Mouse (Mus musculus) forebrain, embryonic 14.5 days (tissue): ENCODE results near the gene Nfia. TPM values are rescaled to one million over a fixed set of nuclear protein-coding genes. Genes with fewer than 3 reads are reported as not detected.

Experiments
- ATAC-seq: fragments of 200-750 bp; cut with Nextera tagmentation; 2 replicates; pipeline ENCODE4 v1.8.0; 2017; ENCODE audit warnings: mild to moderate bottlenecking, moderate library complexity
- DNase-seq: peaks from one replicate; pipeline ENCODE4 v3.0.0-alpha.2; 2015; ENCODE audit warnings: low spot score
- H3K27ac ChIP-seq: fragments of 300-500 bp; sonication (generic); 2 replicates; pipeline ENCODE4 v1.5.1; 2014; ENCODE audit warnings: low read depth, mild to moderate bottlenecking, control low read depth, low read length, moderate library complexity
- H3K27me3 ChIP-seq: fragments of 300-500 bp; sonication (generic); replicated peaks from 2 replicates; pipeline ENCODE4 v1.6.1; 2014; ENCODE audit warnings: low read length, control low read depth, mixed read lengths; ENCODE audit not compliant: control insufficient read depth, insufficient read depth
- H3K36me3 ChIP-seq: fragments of 300-500 bp; sonication (generic); 2 replicates; pipeline ENCODE4 v1.6.1; 2014; ENCODE audit warnings: low read length, control low read depth; ENCODE audit not compliant: control insufficient read depth, insufficient read depth
- H3K4me1 ChIP-seq: fragments of 300-500 bp; sonication (generic); 2 replicates; pipeline ENCODE4 v1.6.1; 2014; ENCODE audit warnings: antibody characterized with exemption, low read length, control low read depth; ENCODE audit not compliant: control insufficient read depth, insufficient read depth
- H3K4me2 ChIP-seq: fragments of 300-500 bp; sonication (generic); 2 replicates; pipeline ENCODE4 v1.6.1; 2014; ENCODE audit warnings: mild to moderate bottlenecking, control low read depth, low read length
- H3K4me3 ChIP-seq: fragments of 300-500 bp; sonication (generic); 2 replicates; pipeline ENCODE4 v1.5.1; 2014; ENCODE audit warnings: low read depth, low read length, control low read depth
- H3K9ac ChIP-seq: fragments of 300-500 bp; sonication (generic); 2 replicates; pipeline ENCODE4 v1.6.1; 2014; ENCODE audit warnings: mild to moderate bottlenecking, low read length, control low read depth, moderate library complexity
- H3K9me3 ChIP-seq: fragments of 300-500 bp; sonication (generic); replicated peaks from 2 replicates; pipeline ENCODE4 v1.6.1; 2016; ENCODE audit warnings: low read length, control low read depth, mixed read lengths; ENCODE audit not compliant: control insufficient read depth
- WGBS: fragments of 180-500 bp; shearing (Covaris S2); extraction: QIAGEN DNeasy Blood & Tissue Kit; methylation state at CpG from one replicate; pipeline ENCODE4 v1.1.7; 2014; 5-methylcytosine and 5-hydroxymethylcytosine counted together
- polyA plus RNA-seq: library from polyadenylated mRNA; unstranded; fragments of >200 nt; fragmentation: Nextera tagmentation; extraction: Ambion mirVana; gene quantifications from 2 replicates; pipeline ENCODE4 v1.2.1, GENCODE M21; 2014

Gene Nfia
- polyA plus RNA-seq, 1 experiment from 2014 or later = 71.5 TPM

- H3K4me2 ChIP-seq = no peak overlapping the region
- H3K9ac ChIP-seq = no peak overlapping the region
- no peak for DNase-seq
- no peak for ATAC-seq
- no peak overlapping the region for H3K4me3 ChIP-seq
- no peak overlapping the region for H3K27ac ChIP-seq
- WGBS = 85% methylated on average over 5 of the region's 5 CpGs
- H3K27me3 ChIP-seq = no peaks in the 10 kb centered on the region
- no peaks in the 10 kb centered on the region for H3K9me3 ChIP-seq
- H3K36me3 ChIP-seq = no peaks in the 10 kb centered on the region
- peaks cover 5% of the 10 kb centered on the region for H3K4me1 ChIP-seq
These were observed 113.0 kb downstream of the Nfia start for GRCm38 (mm10) chr4:97885574-97885973.

GRCm38 (mm10) chr4:97886220-97886619, 113.7 kb downstream of the Nfia start:
- Histone ChIP-seq H3K9me3 (no peaks in the 10 kb centered on the region), H3K27me3 (no peaks in the 10 kb centered on the region), H3K9ac (no peak overlapping the region), H3K27ac (no peak overlapping the region), H3K36me3 (no peaks in the 10 kb centered on the region), H3K4me1 (no peaks in the 10 kb centered on the region; the same call in none of the 2 replicates), H3K4me2 (no peak overlapping the region), H3K4me3 (no peak overlapping the region)
- DNase-seq = no peak
- no peak for ATAC-seq
- 90% methylated on average over 5 of the region's 5 CpGs for WGBS

GRCm38 (mm10) chr4:97887228-97887627, 114.7 kb downstream of the Nfia start:
- DNase-seq (no peak), ATAC-seq (no peak)
- H3K36me3 ChIP-seq = no peaks in the 10 kb centered on the region
- WGBS = 80% methylated on average over 1 of the region's 1 CpGs
- H3K9me3 ChIP-seq = no peaks in the 10 kb centered on the region
- no peak overlapping the region for H3K4me3 ChIP-seq
- H3K9ac ChIP-seq = no peak overlapping the region
- H3K4me2 ChIP-seq = no peak overlapping the region
- H3K27me3 ChIP-seq = no peaks in the 10 kb centered on the region
- H3K27ac ChIP-seq = no peak overlapping the region
- H3K4me1 ChIP-seq = peaks cover 2% of the 10 kb centered on the region; the same call in 1 of the 2 replicates

GRCm38 (mm10) chr4:97891063-97891462, 118.5 kb downstream of the Nfia start:
- 82% methylated on average over 3 of the region's 3 CpGs for WGBS
- Histone ChIP-seq H3K4me1 (peaks cover 11% of the 10 kb centered on the region), H3K9ac (no peak overlapping the region), H3K4me3 (no peak overlapping the region), H3K27me3 (no peaks in the 10 kb centered on the region), H3K27ac (no peak overlapping the region), H3K36me3 (no peaks in the 10 kb centered on the region), H3K4me2 (no peak overlapping the region), H3K9me3 (no peaks in the 10 kb centered on the region)
- ATAC-seq (no peak), DNase-seq (no peak)

GRCm38 (mm10) chr4:97891611-97892010, 119.1 kb downstream of the Nfia start:
- Histone ChIP-seq H3K9ac (no peak overlapping the region), H3K4me1 (peaks cover 11% of the 10 kb centered on the region), H3K4me3 (no peak overlapping the region), H3K27me3 (no peaks in the 10 kb centered on the region), H3K27ac (0 out of 2 replicates have a peak overlapping the region, but pooled peaks have one; percentile 15), H3K4me2 (no peak overlapping the region), H3K9me3 (no peaks in the 10 kb centered on the region), H3K36me3 (no peaks in the 10 kb centered on the region)
- ATAC-seq = no peak
- no peak for DNase-seq
- WGBS = 72% methylated on average over 1 of the region's 1 CpGs

- H3K4me1 ChIP-seq = peaks cover 11% of the 10 kb centered on the region
- no peak overlapping the region for H3K9ac ChIP-seq
- H3K4me3 ChIP-seq = no peak overlapping the region
- no peaks in the 10 kb centered on the region for H3K9me3 ChIP-seq
- H3K4me2 ChIP-seq = no peak overlapping the region
- no peaks in the 10 kb centered on the region for H3K36me3 ChIP-seq
- peak overlapping the region; percentile 79 for H3K27ac ChIP-seq
- 49% methylated on average over 10 of the region's 10 CpGs for WGBS
- peak; percentile 64 for ATAC-seq
- no peaks in the 10 kb centered on the region for H3K27me3 ChIP-seq
- peak; percentile 59 for DNase-seq
These were observed 121.7 kb downstream of the Nfia start for GRCm38 (mm10) chr4:97893915-97894884.

GRCm38 (mm10) chr4:97895940-97896339, 123.4 kb downstream of the Nfia start:
- H3K27ac ChIP-seq = no peak overlapping the region
- H3K9ac ChIP-seq = no peak overlapping the region
- DNase-seq = no peak
- no peak for ATAC-seq
- no peaks in the 10 kb centered on the region for H3K9me3 ChIP-seq
- 95% methylated on average over 5 of the region's 5 CpGs for WGBS
- H3K4me1 ChIP-seq = peaks cover 17% of the 10 kb centered on the region
- H3K36me3 ChIP-seq = no peaks in the 10 kb centered on the region
- H3K4me3 ChIP-seq = no peak overlapping the region
- H3K4me2 ChIP-seq = no peak overlapping the region
- H3K27me3 ChIP-seq = no peaks in the 10 kb centered on the region

- ATAC-seq (no peak), DNase-seq (no peak)
- no peak overlapping the region for H3K4me3 ChIP-seq
- H3K9me3 ChIP-seq = no peaks in the 10 kb centered on the region
- no peaks in the 10 kb centered on the region for H3K27me3 ChIP-seq
- no peak overlapping the region for H3K9ac ChIP-seq
- no peaks in the 10 kb centered on the region for H3K36me3 ChIP-seq
- H3K27ac ChIP-seq = no peak overlapping the region
- peaks cover 12% of the 10 kb centered on the region for H3K4me1 ChIP-seq
- H3K4me2 ChIP-seq = no peak overlapping the region
- 66% methylated on average over 12 of the region's 12 CpGs for WGBS
These were observed 127.9 kb downstream of the Nfia start for GRCm38 (mm10) chr4:97900256-97900944.
